Mouse (Mus musculus) ES-E14 (cell line): ENCODE measurements around the gene Itgbl1. TPM values are rescaled to one million over a fixed set of nuclear protein-coding genes. Genes with fewer than 3 reads are reported as not detected.

ENCODE experiments used
- DNase-seq: peaks from one replicate; pipeline ENCODE4 v3.0.0-alpha.2; 2013; ENCODE audit warnings: low read depth, low spot score
- H3K27ac ChIP-seq: 2 replicates; pipeline ENCODE4 v1.5.1; 2012; ENCODE audit warnings: low read depth, mild to moderate bottlenecking, low read length, moderate library complexity, mixed read lengths; ENCODE audit not compliant: poor library complexity, insufficient read depth, severe bottlenecking
- H3K36me3 ChIP-seq: 2 replicates; pipeline ENCODE4 v1.6.1; 2012; ENCODE audit warnings: mild to moderate bottlenecking, low read length, moderate library complexity, mixed read lengths; ENCODE audit not compliant: control insufficient read depth, poor library complexity, insufficient read depth, severe bottlenecking
- H3K4me1 ChIP-seq, 2 experiments: fragments of 150-350 bp in 1 of 2; sonication (generic) in 1 of 2; 2 replicates each; pipeline ENCODE4 v1.6.1; 2012; ENCODE audit warnings: low read length in 2 of 2, mild to moderate bottlenecking in 1 of 2, mixed read lengths in 1 of 2; ENCODE audit not compliant: control insufficient read depth in 2 of 2, insufficient read depth in 2 of 2, poor library complexity in 1 of 2
- H3K4me3 ChIP-seq, 2 experiments: fragments of 150-350 bp in 1 of 2; sonication (generic) in 1 of 2; 2 replicates each; pipeline ENCODE4 v1.5.1; 2012; ENCODE audit warnings: low read length in 2 of 2, low read depth in 1 of 2, mild to moderate bottlenecking in 1 of 2, mixed read lengths in 1 of 2; ENCODE audit not compliant: insufficient read depth in 1 of 2, poor library complexity in 1 of 2, severe bottlenecking in 1 of 2
- H3K9ac ChIP-seq: 2 replicates; pipeline ENCODE4 v1.6.1; 2012; ENCODE audit warnings: low read depth, mild to moderate bottlenecking, low read length, mixed read lengths; ENCODE audit not compliant: poor library complexity, insufficient read depth, severe bottlenecking
- H3K9me3 ChIP-seq: fragments of 150-350 bp; sonication (generic); 2 replicates; pipeline ENCODE4 v1.6.1; 2012; ENCODE audit warnings: low read depth, mild to moderate bottlenecking, low read length; ENCODE audit not compliant: control insufficient read depth, insufficient read depth
- CHD2 ChIP-seq: IDR thresholded peaks from 2 replicates; pipeline ENCODE4 v1.6.1; 2014; ENCODE audit warnings: mild to moderate bottlenecking, low read depth, low read length, inconsistent platforms
- HCFC1 ChIP-seq: IDR thresholded peaks from 2 replicates; pipeline ENCODE4 v1.6.1; 2012; ENCODE audit warnings: low read length, inconsistent platforms, borderline replicate concordance; ENCODE audit not compliant: insufficient read depth
- MAFK ChIP-seq: IDR thresholded peaks from 2 replicates; pipeline ENCODE4 v1.6.1; 2014; ENCODE audit warnings: mild to moderate bottlenecking, low read depth, low read length, inconsistent platforms; ENCODE audit not compliant: insufficient read depth
- ZC3H11A ChIP-seq: IDR thresholded peaks from 2 replicates; pipeline ENCODE4 v1.6.1; 2012; ENCODE audit warnings: low read depth, mild to moderate bottlenecking, inconsistent platforms, low read length, borderline replicate concordance
- ZNF384 ChIP-seq: IDR thresholded peaks from 2 replicates; pipeline ENCODE4 v1.6.1; 2012; ENCODE audit warnings: low read depth, low read length, inconsistent platforms
- in situ Hi-C, 2 experiments: fragments of 600-800 bp; cut with MboI; formaldehyde crosslinking; loops; one replicate each; pipeline ENCODE4 v1.15.1; 2025; ENCODE audit warnings: low sequenced_read_pairs in 2 of 2, inconsistent platforms in 1 of 2; ENCODE audit not compliant: unreplicated experiment in 2 of 2
- total RNA-seq: library from RNA; depleted of rRNA; stranded (reverse); fragments of 300-350 nt; gene quantifications from 2 replicates; pipeline ENCODE4 v1.2.3, GENCODE M21; 2012

Itgbl1 gene
- total RNA-seq, 1 experiment, result 0.04 TPM

DNA sequence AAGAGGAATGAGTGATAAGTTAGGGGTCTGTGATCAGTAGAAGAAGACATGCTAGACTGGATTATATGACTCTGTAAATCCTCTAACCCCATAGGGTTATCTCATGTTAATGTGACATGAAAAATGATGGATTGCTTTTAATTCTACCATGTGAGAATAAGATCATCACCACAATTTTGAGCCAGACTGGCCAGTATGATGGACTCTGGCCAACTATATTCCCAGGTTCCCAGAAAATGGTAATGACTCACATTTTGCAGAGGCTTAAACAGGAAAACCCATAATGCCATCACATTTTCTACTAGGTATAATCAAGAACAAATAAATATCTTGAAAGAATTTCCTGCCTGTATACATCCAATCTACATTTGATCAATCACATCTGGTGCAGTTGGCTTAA lies 55.0 kb downstream of the Itgbl1 start:
- no peak overlapping the region for H3K27ac ChIP-seq
- TF ChIP-seq ZNF384 (no peak), HCFC1 (no peak), CHD2 (no peak), ZC3H11A (no peak), MAFK (no peak)
- in situ Hi-C loops, result no loop called here

DNA sequence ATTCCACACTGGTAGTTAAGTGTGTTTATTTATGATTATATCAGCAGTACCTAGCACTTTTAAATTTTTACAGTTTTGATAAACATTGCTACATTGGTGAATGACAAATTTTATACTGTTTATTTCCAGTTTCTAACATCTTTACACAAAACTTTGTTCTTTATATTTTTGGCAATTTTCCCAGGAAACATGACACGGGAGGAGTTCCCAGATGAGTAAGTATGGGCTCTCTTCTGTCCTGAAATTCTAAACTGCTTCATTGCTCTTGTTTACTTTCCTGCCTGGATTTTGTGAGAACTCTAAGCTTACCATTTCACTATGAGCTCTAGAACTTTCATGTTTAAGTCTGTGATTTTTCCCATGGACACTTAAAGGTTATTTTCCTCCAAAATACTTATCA lies 82.3 kb downstream of the Itgbl1 start:
- Histone ChIP-seq H3K4me3 (no peak overlapping the region), H3K9ac (no peak overlapping the region), H3K4me1 (no peaks in the 10 kb centered on the region), H3K9me3 (no peaks in the 10 kb centered on the region), H3K27ac (no peak overlapping the region), H3K36me3 (no peaks in the 10 kb centered on the region)
- DNase-seq, result no peak
- TF ChIP-seq HCFC1 (no peak), ZNF384 (no peak), MAFK (no peak), ZC3H11A (no peak), CHD2 (no peak)
- in situ Hi-C loops, result no loop called here

More for the DNA sequence above, 55.0 kb downstream of the Itgbl1 start:
- 0 out of 2 replicates have a peak, but pooled peaks cover 2% of the 10 kb centered on the region for H3K9me3 ChIP-seq
- H3K4me3 ChIP-seq, result no peak overlapping the region
- H3K4me1 ChIP-seq, result no peaks in the 10 kb centered on the region
- H3K9ac ChIP-seq, result no peak overlapping the region
- DNase-seq, result no peak
- no peaks in the 10 kb centered on the region for H3K36me3 ChIP-seq

DNA sequence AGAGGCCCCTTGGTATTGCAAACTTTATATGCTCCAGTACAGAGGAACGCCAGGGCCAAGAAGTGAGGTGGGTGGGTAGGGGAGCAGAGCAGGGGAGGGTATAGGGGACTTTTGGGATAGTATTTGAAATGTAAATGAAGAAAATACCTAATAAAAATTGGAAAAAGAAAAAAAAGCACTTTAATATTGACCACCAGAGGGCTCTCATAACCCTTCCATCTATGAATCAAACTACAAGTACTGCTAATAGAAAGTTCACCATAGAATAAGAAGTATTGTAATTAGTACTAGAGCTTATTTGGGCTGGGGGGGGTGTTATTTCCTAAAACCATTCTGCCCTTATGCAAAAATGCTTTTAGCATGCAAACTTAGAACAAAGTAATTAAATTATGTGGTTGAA lies 91.2 kb downstream of the Itgbl1 start:
- no peaks in the 10 kb centered on the region for H3K9me3 ChIP-seq
- no peak for DNase-seq
- H3K9ac ChIP-seq, result no peak overlapping the region
- TF ChIP-seq ZC3H11A, result no peak
- H3K4me1 ChIP-seq, result no peaks in the 10 kb centered on the region
- H3K27ac ChIP-seq, result no peak overlapping the region
- H3K36me3 ChIP-seq, result no peaks in the 10 kb centered on the region
- H3K4me3 ChIP-seq, result no peak overlapping the region
- in situ Hi-C loops, result no loop called here

DNA sequence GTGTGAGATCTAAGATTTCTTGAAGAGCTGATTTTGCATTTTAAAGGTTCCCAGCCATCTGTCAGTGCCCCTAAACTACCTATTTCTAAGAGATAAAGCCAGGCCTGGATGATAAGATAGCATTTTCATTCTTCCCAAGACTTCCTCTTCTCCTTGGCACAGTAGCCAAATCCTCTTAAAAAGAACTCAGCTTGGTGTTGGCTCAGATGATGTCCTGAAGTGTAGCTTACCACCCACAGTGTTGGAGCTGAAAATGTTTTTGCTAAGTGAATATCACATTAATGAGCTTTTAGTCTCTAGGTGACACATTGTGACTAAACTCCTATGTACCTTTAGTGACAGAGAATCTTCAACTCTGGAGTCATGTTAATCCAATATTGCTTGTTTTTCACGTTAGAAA lies 99.8 kb downstream of the Itgbl1 start:
- Histone ChIP-seq H3K9ac (no peak overlapping the region), H3K36me3 (no peaks in the 10 kb centered on the region), H3K27ac (no peak overlapping the region), H3K4me3 (no peak overlapping the region), H3K9me3 (no peaks in the 10 kb centered on the region), H3K4me1 (no peaks in the 10 kb centered on the region)
- DNase-seq, result no peak
- TF ChIP-seq ZNF384, result no peak
- TF ChIP-seq MAFK, result no peak
- TF ChIP-seq CHD2, result no peak
- TF ChIP-seq ZC3H11A, result no peak
- no peak for TF ChIP-seq HCFC1
- in situ Hi-C loops, result no loop called here

DNA sequence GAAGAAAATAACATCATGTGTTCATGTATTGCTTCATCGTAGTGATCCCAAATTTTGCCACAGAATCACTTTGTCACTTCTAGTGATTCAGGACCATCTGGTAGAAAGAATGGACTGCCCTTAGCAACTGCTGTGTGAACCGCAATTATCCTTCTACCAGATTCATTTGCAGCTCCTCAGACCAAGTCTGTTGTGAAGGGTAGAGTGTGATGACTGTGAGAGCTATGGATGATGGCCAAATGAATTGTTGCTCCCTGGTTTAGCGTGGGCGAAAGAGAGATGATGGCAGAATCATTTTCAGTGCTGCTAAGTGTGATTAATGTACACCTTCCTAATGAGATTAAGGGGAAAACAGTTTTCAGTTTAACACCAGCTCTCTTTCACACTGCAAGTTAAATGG lies 100.3 kb downstream of the Itgbl1 start:
- no peak for DNase-seq
- no peaks in the 10 kb centered on the region for H3K9me3 ChIP-seq
- H3K27ac ChIP-seq, result no peak overlapping the region
- no peaks in the 10 kb centered on the region for H3K4me1 ChIP-seq
- H3K4me3 ChIP-seq, result no peak overlapping the region
- TF ChIP-seq ZNF384, result no peak
- no peak for TF ChIP-seq CHD2
- no peak for TF ChIP-seq ZC3H11A
- no peak for TF ChIP-seq MAFK
- no peak for TF ChIP-seq HCFC1
- H3K9ac ChIP-seq, result no peak overlapping the region
- H3K36me3 ChIP-seq, result no peaks in the 10 kb centered on the region
- in situ Hi-C loops, result no loop called here
